Mouse (Mus musculus) G1E (cell line): ENCODE results near the gene Prpf3.

ENCODE experiments used
- CTCF ChIP-seq: IDR thresholded peaks from 2 replicates; pipeline ENCODE4 v1.5.1; 2012; ENCODE audit warnings: low read depth, low read length, inconsistent platforms, mixed read lengths
- GATA2 ChIP-seq: IDR thresholded peaks from 2 replicates; pipeline ENCODE4 v1.6.1; 2012; ENCODE audit warnings: low read depth, low read length, inconsistent platforms, borderline replicate concordance
- POLR2AphosphoS5 ChIP-seq: IDR thresholded peaks from 2 replicates; pipeline ENCODE4 v1.6.1; 2012; ENCODE audit warnings: low read depth, low read length, inconsistent platforms; ENCODE audit not compliant: insufficient replicate concordance

DNA sequence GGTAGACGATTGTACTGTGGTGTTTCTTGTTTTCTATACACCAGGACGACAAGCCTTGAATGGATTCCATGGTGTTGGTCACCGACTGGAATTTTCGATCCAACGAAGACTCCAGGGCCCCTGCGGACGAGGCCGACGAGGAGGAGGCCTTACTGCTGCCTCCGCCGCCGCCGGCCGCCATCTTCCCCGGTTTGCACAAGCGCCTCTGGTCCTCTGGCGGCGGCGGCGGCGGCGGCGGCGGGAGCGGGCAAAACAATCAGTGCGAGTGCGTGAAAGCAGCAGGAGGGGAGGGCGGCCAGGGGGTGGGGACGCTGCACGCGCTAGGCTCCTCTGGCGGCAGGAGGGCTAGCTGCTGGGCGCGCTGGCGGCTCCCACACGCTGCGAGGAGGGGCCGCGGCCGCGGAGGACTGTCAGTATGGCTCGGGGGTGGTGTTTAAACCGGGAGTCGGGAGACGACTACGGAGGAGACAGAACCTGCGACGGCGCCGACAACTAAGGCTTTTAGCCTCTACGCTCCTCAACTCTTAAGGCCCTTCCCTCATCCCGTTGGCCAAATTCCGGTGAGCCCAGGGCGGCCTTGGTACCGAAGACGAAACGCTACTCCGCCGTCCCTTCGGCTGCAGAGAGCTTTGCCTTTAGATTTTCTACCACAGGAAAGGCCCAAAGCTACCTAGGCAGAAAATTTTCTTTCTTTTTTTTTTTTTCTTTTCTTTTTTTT is 37.0 kb downstream of the Prpf3 start, which contains the start of gene Rprd2:
- TF ChIP-seq CTCF = no peak
- TF ChIP-seq GATA2 = no peak
- no peak for TF ChIP-seq POLR2AphosphoS5
